Mouse (Mus musculus): ENCODE measurements around the gene Lect2.

DNA sequence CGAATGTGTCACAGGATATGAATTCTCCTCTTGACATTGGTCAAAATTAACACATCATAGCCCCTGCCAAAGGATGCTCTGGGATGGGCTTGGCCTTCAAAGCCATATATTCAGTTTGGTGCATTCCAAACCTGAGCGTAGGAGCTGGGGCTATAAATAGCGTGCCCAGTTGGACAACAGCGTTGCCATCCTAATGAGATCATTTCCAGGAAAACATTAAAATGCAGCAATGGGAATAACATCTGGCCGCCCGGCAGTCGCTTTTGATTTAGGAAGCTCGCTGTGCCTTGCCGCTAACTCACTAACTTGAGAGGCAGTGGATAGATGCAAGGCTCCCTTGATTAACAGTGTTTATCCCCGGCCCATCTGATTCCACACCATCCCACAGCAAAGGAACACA is 18.0 kb upstream of the Lect2 start:
- no peak for TF ChIP-seq CTCF (IDR thresholded peaks at IDR 0.05)
- no peak for TF ChIP-seq EP300 (IDR thresholded peaks at IDR 0.05)

All from lung, postnatal 0 days (tissue).